Mouse (Mus musculus) frontal cortex, postnatal 25 days (tissue): ENCODE data around the gene Foxp1.

Experiments
- DNase-seq, 2 experiments: peaks; one replicate each; pipeline ENCODE4 v3.0.0; 2022; ENCODE audit warnings: low spot score in 2 of 2

The Foxp1 gene

GRCm38 (mm10) chr6:99050288-99051006 is 472.1 kb downstream of the Foxp1 start:
- no peak for DNase-seq

GRCm38 (mm10) chr6:99047322-99047721 is 475.2 kb downstream of the Foxp1 start:
- DNase-seq, result no peak

GRCm38 (mm10) chr6:99045845-99046788 is 476.4 kb downstream of the Foxp1 start:
- DNase-seq, result no peak

GRCm38 (mm10) chr6:99043932-99044664 is 478.4 kb downstream of the Foxp1 start:
- DNase-seq, result no peak

- DNase-seq, result no peak
Measured at GRCm38 (mm10) chr6:99043226-99043625, 479.3 kb downstream of the Foxp1 start.

- no peak for DNase-seq
Measured at GRCm38 (mm10) chr6:99042175-99042954, 480.2 kb downstream of the Foxp1 start.

- no peak for DNase-seq
Measured at GRCm38 (mm10) chr6:99038977-99039376, 483.5 kb downstream of the Foxp1 start.

GRCm38 (mm10) chr6:99035459-99036375 is 486.8 kb downstream of the Foxp1 start:
- no peak for DNase-seq

GRCm38 (mm10) chr6:99033062-99033461 is 489.5 kb downstream of the Foxp1 start:
- DNase-seq, result no peak

GRCm38 (mm10) chr6:99031321-99031903 is 491.1 kb downstream of the Foxp1 start:
- DNase-seq, result no peak

GRCm38 (mm10) chr6:99030251-99030650 is 492.3 kb downstream of the Foxp1 start:
- DNase-seq, result no peak

- DNase-seq, result no peak
Measured at GRCm38 (mm10) chr6:99029438-99029837, 493.1 kb downstream of the Foxp1 start.

- DNase-seq, result no peak
Measured at GRCm38 (mm10) chr6:99028989-99029305, 493.6 kb downstream of the Foxp1 start.

GRCm38 (mm10) chr6:99028161-99028988 is 494.1 kb downstream of the Foxp1 start:
- DNase-seq, result no peak

GRCm38 (mm10) chr6:99027542-99028160 is 494.9 kb downstream of the Foxp1 start:
- no peak for DNase-seq

GRCm38 (mm10) chr6:99026635-99027541 is 495.6 kb downstream of the Foxp1 start:
- no peak for DNase-seq

GRCm38 (mm10) chr6:99026040-99026439 is 496.5 kb downstream of the Foxp1 start:
- DNase-seq, result no peak

GRCm38 (mm10) chr6:99024588-99024987 is 497.9 kb downstream of the Foxp1 start:
- no peak for DNase-seq
